Mouse (Mus musculus): ENCODE measurements around the gene Ascc1. TPM values are rescaled to one million over a fixed set of nuclear protein-coding genes. Genes with fewer than 3 reads are reported as not detected.
"Not testable (repeated sequence)": the region's sequence is repeated elsewhere in the genome, so short reads cannot be mapped to it uniquely, and the experiment has no call there.

Ascc1 gene
- polyA plus RNA-seq, 1 experiment from 2014 or later = 48.7 TPM

DNA sequence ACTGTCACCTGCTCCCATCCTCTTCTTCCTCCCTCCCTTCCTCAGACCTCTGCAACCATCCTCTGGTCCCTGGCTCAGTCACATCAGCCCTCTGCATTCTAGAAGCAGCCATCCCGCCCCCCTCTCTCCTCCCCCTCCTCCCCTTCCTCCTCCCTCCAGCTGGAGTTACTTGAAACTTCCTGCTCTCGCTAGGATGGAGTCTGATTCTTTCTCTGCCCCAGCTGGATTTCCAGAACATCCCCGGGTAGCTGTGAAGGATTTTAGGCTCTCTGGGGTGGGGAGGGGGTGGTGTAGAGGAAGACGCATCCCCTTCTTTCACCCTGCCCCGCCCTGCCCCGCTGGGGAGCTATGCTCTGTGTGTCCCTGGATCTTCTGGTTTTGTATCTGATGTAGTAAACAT lies 130.9 kb downstream of the Ascc1 start:
- ATAC-seq (replicated peaks) = no peak
- 32% methylated on average over 6 of the region's 6 CpGs for WGBS
- Histone ChIP-seq H3K27me3 (replicated peaks) (no peaks in the 10 kb centered on the region), H3K4me1 (no peaks in the 10 kb centered on the region), H3K4me3 (no peak overlapping the region), H3K36me3 (replicated peaks) (peaks cover 23% of the 10 kb centered on the region), H3K27ac (no peak overlapping the region), H3K4me2 (no peak overlapping the region), H3K9ac (no peak overlapping the region), H3K9me3 (no peaks in the 10 kb centered on the region)

DNA sequence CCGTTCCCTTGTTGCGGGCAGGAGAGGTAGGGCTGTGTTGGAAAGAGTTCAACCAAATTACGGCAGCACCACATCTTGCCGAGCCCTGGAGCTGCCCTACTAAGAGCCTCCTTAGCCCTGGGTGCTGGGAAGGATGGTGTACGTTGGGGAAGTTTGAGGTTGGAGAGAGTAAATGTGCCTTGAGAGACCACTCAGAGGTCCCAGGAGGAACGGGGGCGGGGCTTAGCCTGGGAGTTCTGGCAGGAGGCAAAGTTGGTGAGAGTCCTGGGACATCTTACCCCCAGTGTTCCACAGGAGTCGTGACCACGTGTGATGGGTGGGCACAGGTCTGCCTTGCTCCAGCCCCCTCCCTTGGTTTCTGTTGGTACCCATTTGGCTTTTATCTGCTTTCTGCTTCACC lies 131.6 kb downstream of the Ascc1 start:
- H3K27ac ChIP-seq = no peak overlapping the region
- no peak overlapping the region for H3K4me3 ChIP-seq
- 58% methylated on average over 9 of the region's 9 CpGs for WGBS
- H3K9ac ChIP-seq = no peak overlapping the region
- no peak for ATAC-seq (replicated peaks)
- no peaks in the 10 kb centered on the region for H3K9me3 ChIP-seq
- no peak overlapping the region for H3K4me2 ChIP-seq
- H3K36me3 ChIP-seq (replicated peaks) = peaks cover 21% of the 10 kb centered on the region
- no peaks in the 10 kb centered on the region for H3K27me3 ChIP-seq (replicated peaks)
- no peaks in the 10 kb centered on the region for H3K4me1 ChIP-seq

DNA sequence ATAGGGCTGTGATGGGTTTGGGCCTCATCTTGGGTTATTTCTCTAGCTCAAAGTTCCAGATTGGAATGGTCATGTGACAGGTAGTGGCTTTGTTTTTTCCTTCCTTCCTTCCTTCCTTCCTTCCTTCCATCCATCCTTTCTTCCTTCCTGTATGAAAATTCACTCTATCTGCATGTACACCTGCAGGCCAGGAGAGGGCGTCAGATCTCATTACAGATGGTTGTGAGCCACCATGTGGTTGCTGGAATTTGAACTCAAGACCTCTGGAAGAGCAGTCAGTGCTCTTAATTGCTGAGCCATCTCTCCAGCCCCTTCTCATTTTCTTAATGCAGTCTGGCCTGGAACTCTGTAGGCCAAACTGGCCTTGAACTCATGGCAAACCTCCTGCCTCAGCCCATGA lies 133.4 kb downstream of the Ascc1 start:
- H3K27ac ChIP-seq; H3K4me2 ChIP-seq; H3K27me3 ChIP-seq (replicated peaks); H3K9ac ChIP-seq; H3K4me3 ChIP-seq; H3K4me1 ChIP-seq; ATAC-seq (replicated peaks); H3K9me3 ChIP-seq; H3K36me3 ChIP-seq (replicated peaks): not testable (repeated sequence)
- 48% methylated on average over 1 of the region's 1 CpGs for WGBS

DNA sequence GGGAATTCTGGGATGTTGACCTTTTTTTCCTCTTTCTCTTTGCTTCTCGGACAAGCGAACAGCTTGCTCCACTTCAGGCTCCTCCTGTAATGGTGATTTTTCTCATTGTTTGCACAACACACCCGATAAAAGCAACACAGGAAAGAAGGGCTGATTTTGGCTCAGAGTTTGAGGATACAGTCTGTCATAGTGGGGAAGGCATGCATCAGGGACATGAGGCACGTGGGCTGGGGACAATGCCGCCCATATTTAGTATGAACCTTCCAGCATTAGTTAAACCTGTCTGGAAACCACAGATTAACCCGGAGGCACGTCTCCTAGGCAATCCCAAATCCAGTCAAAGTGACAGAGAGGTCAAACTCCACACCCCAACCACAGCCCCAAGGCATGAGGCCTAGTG lies 134.3 kb downstream of the Ascc1 start:
- H3K27ac ChIP-seq = 0 out of 2 replicates have a peak overlapping the region, but pooled peaks have one; percentile 3
- H3K4me1 ChIP-seq = no peaks in the 10 kb centered on the region
- no peaks in the 10 kb centered on the region for H3K27me3 ChIP-seq (replicated peaks)
- H3K9me3 ChIP-seq = no peaks in the 10 kb centered on the region
- H3K36me3 ChIP-seq (replicated peaks) = no peaks in the 10 kb centered on the region
- no peak for ATAC-seq (replicated peaks)
- no peak overlapping the region for H3K9ac ChIP-seq
- H3K4me3 ChIP-seq = no peak overlapping the region
- H3K4me2 ChIP-seq = no peak overlapping the region
- 75% methylated on average over 7 of the region's 7 CpGs for WGBS

DNA sequence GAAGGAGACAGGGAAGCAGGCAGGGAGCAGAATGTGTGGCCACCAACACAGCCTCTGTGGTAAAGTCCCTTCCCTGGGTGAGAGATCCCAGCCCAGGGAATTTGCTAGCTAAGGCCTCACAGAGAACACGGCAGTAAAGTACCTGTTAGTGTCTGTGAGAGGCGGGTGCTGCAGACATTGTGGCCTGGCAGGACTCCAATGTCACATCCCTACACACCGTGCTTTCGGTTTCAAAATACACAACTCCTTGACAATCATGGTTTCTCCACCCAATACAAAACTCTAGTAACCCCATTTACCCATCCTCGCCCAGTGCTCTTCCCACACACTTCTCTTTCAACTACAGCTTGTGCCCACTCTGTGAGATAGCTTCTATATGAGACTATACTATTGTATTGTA lies 136.1 kb downstream of the Ascc1 start:
- H3K4me1 ChIP-seq = no peaks in the 10 kb centered on the region
- H3K9me3 ChIP-seq = no peaks in the 10 kb centered on the region
- H3K27me3 ChIP-seq (replicated peaks) = no peaks in the 10 kb centered on the region
- no peak overlapping the region for H3K4me3 ChIP-seq
- no peak overlapping the region for H3K27ac ChIP-seq
- WGBS = 87% methylated on average over 5 of the region's 5 CpGs
- no peaks in the 10 kb centered on the region for H3K36me3 ChIP-seq (replicated peaks)
- no peak overlapping the region for H3K9ac ChIP-seq
- H3K4me2 ChIP-seq = no peak overlapping the region
- ATAC-seq (replicated peaks) = no peak

DNA sequence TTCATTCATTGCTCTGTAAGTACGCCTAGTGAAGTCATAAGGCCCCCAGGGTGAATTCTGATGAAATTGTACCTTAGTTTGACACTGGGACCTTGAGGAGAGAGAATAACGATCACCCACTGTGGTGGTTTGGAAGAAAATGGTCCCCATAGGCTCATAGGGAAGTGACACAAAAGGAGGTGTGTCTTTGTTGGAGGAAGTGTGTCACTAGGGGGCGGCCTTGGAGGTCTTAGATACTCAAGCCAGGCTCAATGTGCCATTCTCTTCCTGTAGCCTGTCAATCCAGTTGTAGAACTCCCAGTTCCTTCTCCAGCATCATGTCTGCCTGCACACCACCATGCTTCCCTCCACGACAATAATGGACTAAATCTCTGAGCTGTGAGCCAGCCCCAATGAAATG lies 138.1 kb downstream of the Ascc1 start:
- no peak for ATAC-seq (replicated peaks)
- Histone ChIP-seq H3K27me3 (replicated peaks) (no peaks in the 10 kb centered on the region), H3K36me3 (replicated peaks) (no peaks in the 10 kb centered on the region), H3K9ac (no peak overlapping the region), H3K4me2 (no peak overlapping the region), H3K27ac (no peak overlapping the region), H3K4me3 (no peak overlapping the region), H3K4me1 (no peaks in the 10 kb centered on the region), H3K9me3 (no peaks in the 10 kb centered on the region)
- WGBS = 84% methylated on average over 4 of the region's 4 CpGs

DNA sequence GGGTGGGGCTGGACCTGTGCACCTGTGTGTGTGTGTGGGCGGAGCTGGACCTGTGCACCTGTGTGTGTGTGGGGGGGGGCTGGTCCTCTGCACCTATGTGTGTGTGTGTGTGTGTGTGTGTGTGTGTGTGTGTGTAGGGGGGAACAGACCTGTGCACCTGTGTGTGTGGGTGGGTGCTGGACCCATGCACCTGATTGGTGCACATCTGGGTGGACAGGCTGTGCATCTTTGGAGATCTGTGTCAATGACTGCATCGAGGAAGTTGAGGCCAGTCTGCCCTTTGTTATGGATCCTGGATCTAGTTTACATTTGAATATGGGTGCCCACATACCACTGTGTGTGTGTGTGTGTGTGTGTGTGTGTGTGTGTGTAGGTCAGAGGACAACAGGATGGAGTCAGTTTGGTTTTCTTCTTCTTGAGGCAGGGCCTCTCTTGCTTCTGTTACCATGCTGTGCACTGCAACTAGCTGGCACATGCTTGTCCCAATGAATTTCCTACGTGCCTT lies 139.1 kb downstream of the Ascc1 start:
- 85% methylated on average over 3 of the region's 3 CpGs for WGBS
- no peak overlapping the region for H3K9ac ChIP-seq
- H3K4me2 ChIP-seq = no peak overlapping the region
- H3K4me1 ChIP-seq = no peaks in the 10 kb centered on the region
- ATAC-seq (replicated peaks) = 0 out of 2 replicates have a peak, but pooled peaks have one; percentile 11
- no peaks in the 10 kb centered on the region for H3K9me3 ChIP-seq
- no peak overlapping the region for H3K27ac ChIP-seq
- H3K36me3 ChIP-seq (replicated peaks) = no peaks in the 10 kb centered on the region
- H3K4me3 ChIP-seq = no peak overlapping the region
- no peaks in the 10 kb centered on the region for H3K27me3 ChIP-seq (replicated peaks)

DNA sequence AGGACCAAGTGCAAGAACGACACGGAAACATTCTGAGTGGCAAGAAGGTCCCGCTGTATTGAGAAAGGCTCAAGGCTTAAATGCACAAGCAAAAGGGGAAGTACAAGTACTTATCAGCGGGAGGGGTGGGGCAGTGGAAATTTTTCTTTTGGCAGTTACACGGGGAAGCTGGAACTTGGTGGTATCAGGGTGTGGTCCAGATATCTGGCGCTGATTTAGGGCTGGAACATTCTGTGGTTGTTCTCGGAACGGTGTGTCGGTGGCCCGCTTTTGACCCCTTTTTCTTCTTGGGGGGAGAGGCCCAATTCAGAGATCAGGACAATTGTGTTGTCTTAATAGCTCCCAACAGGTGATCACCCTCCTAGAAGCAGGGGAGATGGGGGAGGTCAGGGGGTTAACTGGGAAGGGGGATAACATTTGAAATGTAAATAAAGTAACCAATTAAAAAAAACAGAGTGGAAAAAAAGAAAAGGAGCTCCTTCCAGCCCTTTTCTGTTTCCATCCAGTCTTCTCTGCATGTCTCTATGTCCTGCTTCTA lies 145.0 kb downstream of the Ascc1 start:
- WGBS = 72% methylated on average over 10 of the region's 10 CpGs
- H3K27me3 ChIP-seq (replicated peaks); H3K4me3 ChIP-seq; H3K4me1 ChIP-seq; H3K36me3 ChIP-seq (replicated peaks); H3K9me3 ChIP-seq; H3K4me2 ChIP-seq; H3K9ac ChIP-seq; H3K27ac ChIP-seq: not testable (repeated sequence)
- 0 out of 2 replicates have a peak, but pooled peaks have one; percentile 24 for ATAC-seq (replicated peaks)

DNA sequence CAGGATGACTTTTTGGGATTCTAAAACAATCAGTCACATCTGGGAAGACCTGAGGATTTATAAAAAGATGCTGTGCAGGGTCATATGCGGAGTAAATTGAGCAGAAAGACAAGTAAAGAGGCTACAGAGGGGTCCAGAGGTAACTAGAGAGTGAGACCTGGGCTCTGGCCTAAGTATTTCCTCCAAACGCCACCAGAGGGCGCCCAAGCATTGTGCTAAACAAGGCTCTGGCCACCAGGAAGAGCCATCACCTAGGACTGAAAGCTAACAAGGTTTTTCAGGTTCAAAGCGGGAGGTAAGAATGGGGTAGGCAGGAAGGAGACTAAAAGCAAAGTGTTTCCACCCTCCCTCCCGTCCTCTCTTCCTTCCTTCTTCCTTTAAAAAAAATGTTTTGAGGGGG lies 145.5 kb downstream of the Ascc1 start:
- no peaks in the 10 kb centered on the region for H3K36me3 ChIP-seq (replicated peaks)
- no peak overlapping the region for H3K4me2 ChIP-seq
- no peaks in the 10 kb centered on the region for H3K4me1 ChIP-seq
- no peak overlapping the region for H3K27ac ChIP-seq
- H3K9me3 ChIP-seq = no peaks in the 10 kb centered on the region
- H3K9ac ChIP-seq = no peak overlapping the region
- H3K27me3 ChIP-seq (replicated peaks) = no peaks in the 10 kb centered on the region
- peak; percentile 87 for ATAC-seq (replicated peaks)
- H3K4me3 ChIP-seq = no peak overlapping the region
- under 1% methylated on average over 5 of the region's 5 CpGs for WGBS

Small RNA genes within 50 kb of the gene (microRNA-seq; reads per million reads assigned to microRNA genes)
- not detected for gene Mir6906

Other genes with a start within 250 kb of the Ascc1 start
- gene Dnajb12, start 123.2 kb upstream of the Ascc1 start, polyA plus RNA-seq (2015; fragmentation: Nextera tagmentation; extraction: Ambion mirVana) = 18.0 TPM in 2 replicates
- gene Ddit4, start 51.0 kb upstream of the Ascc1 start, polyA plus RNA-seq (2015; fragmentation: Nextera tagmentation; extraction: Ambion mirVana) = 52.6 and 59.4 TPM in 2 replicates
- gene Anapc16, start 330 bp downstream of the Ascc1 start, polyA plus RNA-seq (2015; fragmentation: Nextera tagmentation; extraction: Ambion mirVana) = 106 and 109 TPM in 2 replicates
- gene Spock2, start 103.4 kb downstream of the Ascc1 start, polyA plus RNA-seq (2015; fragmentation: Nextera tagmentation; extraction: Ambion mirVana) = 106 and 113 TPM in 2 replicates
- 1.1 and 1.6 TPM in 2 replicates for gene Chst3, start 216.5 kb downstream of the Ascc1 start, polyA plus RNA-seq (2015; fragmentation: Nextera tagmentation; extraction: Ambion mirVana)